Mouse (Mus musculus): ENCODE results near the gene Pkig. TPM values are rescaled to one million over a fixed set of nuclear protein-coding genes. Genes with fewer than 3 reads are reported as not detected.

The Pkig gene
- polyA plus RNA-seq, 1 experiment: 138 TPM

GRCm38 (mm10) chr2:163662698-163663221 lies 4.6 kb downstream of the Pkig start:
- H3K27me3 ChIP-seq (ENCODE audit: control insufficient read depth, insufficient read depth, low read length): no peaks in the 10 kb centered on the region
- TF ChIP-seq CTCF (IDR thresholded peaks at IDR 0.05; ENCODE audit: extremely low read depth, insufficient read depth, insufficient read length, insufficient replicate concordance): no peak
- no peak for TF ChIP-seq POLR2A (IDR thresholded peaks at IDR 0.05; ENCODE audit: low read depth, low read length)
- 24% methylated on average over 2 of the region's 2 CpGs for WGBS
- H3K27ac ChIP-seq (ENCODE audit: insufficient read depth, low read length): peak overlapping the region; percentile 95
- peaks cover 1% of the 10 kb centered on the region; the same call in 1 of the 2 replicates for H3K36me3 ChIP-seq (ENCODE audit: control insufficient read depth, insufficient read depth, low read length)
- peaks cover 37% of the 10 kb centered on the region for H3K4me1 ChIP-seq (ENCODE audit: control insufficient read depth, insufficient read depth, insufficient read length)
- no peak overlapping the region for H3K4me3 ChIP-seq (ENCODE audit: extremely low read depth, insufficient read depth, insufficient read length)
- DNase-seq (ENCODE audit: low read depth in 1 of 2, low spot score in 2 of 2): peak; percentile 74 to 94

- WGBS: 31% methylated on average over 3 of the region's 3 CpGs
- TF ChIP-seq POLR2A (IDR thresholded peaks at IDR 0.05; ENCODE audit: low read depth, low read length): no peak
- no peak for TF ChIP-seq CTCF (IDR thresholded peaks at IDR 0.05; ENCODE audit: extremely low read depth, insufficient read depth, insufficient read length, insufficient replicate concordance)
- H3K36me3 ChIP-seq (ENCODE audit: control insufficient read depth, insufficient read depth, low read length): peaks cover 1% of the 10 kb centered on the region; the same call in 1 of the 2 replicates
- DNase-seq (ENCODE audit: low read depth in 1 of 2, low spot score in 2 of 2): no peak
- H3K27ac ChIP-seq (ENCODE audit: insufficient read depth, low read length): peak overlapping the region; percentile 83
- H3K27me3 ChIP-seq (ENCODE audit: control insufficient read depth, insufficient read depth, low read length): no peaks in the 10 kb centered on the region
- no peak overlapping the region for H3K4me3 ChIP-seq (ENCODE audit: extremely low read depth, insufficient read depth, insufficient read length)
- peaks cover 37% of the 10 kb centered on the region for H3K4me1 ChIP-seq (ENCODE audit: control insufficient read depth, insufficient read depth, insufficient read length)
Measured at GRCm38 (mm10) chr2:163663930-163664329, 5.7 kb downstream of the Pkig start.

- peaks cover 26% of the 10 kb centered on the region for H3K4me1 ChIP-seq (ENCODE audit: control insufficient read depth, insufficient read depth, insufficient read length)
- peaks cover 1% of the 10 kb centered on the region; the same call in 1 of the 2 replicates for H3K36me3 ChIP-seq (ENCODE audit: control insufficient read depth, insufficient read depth, low read length)
- TF ChIP-seq POLR2A (IDR thresholded peaks at IDR 0.05; ENCODE audit: low read depth, low read length) (no peak), CTCF (IDR thresholded peaks at IDR 0.05; ENCODE audit: extremely low read depth, insufficient read depth, insufficient read length, insufficient replicate concordance) (no peak)
- H3K4me3 ChIP-seq (ENCODE audit: extremely low read depth, insufficient read depth, insufficient read length): no peak overlapping the region
- 63% methylated on average over 1 of the region's 1 CpGs for WGBS
- no peaks in the 10 kb centered on the region for H3K27me3 ChIP-seq (ENCODE audit: control insufficient read depth, insufficient read depth, low read length)
- DNase-seq (ENCODE audit: low read depth in 1 of 2, low spot score in 2 of 2): no peak
- no peak overlapping the region for H3K27ac ChIP-seq (ENCODE audit: insufficient read depth, low read length)
Measured at GRCm38 (mm10) chr2:163667045-163667444, 8.9 kb downstream of the Pkig start.

GRCm38 (mm10) chr2:163670872-163671594 lies 12.8 kb downstream of the Pkig start:
- Histone ChIP-seq H3K27ac (ENCODE audit: insufficient read depth, low read length) (no peak overlapping the region), H3K27me3 (ENCODE audit: control insufficient read depth, insufficient read depth, low read length) (no peaks in the 10 kb centered on the region), H3K4me1 (ENCODE audit: control insufficient read depth, insufficient read depth, insufficient read length) (peaks cover 32% of the 10 kb centered on the region; the same call in 1 of the 2 replicates), H3K36me3 (ENCODE audit: control insufficient read depth, insufficient read depth, low read length) (peaks cover 1% of the 10 kb centered on the region; the same call in 1 of the 2 replicates), H3K4me3 (ENCODE audit: extremely low read depth, insufficient read depth, insufficient read length) (no peak overlapping the region)
- TF ChIP-seq CTCF (IDR thresholded peaks at IDR 0.05; ENCODE audit: extremely low read depth, insufficient read depth, insufficient read length, insufficient replicate concordance) (no peak), POLR2A (IDR thresholded peaks at IDR 0.05; ENCODE audit: low read depth, low read length) (no peak)
- 87% methylated on average over 11 of the region's 11 CpGs for WGBS
- DNase-seq (ENCODE audit: low read depth in 1 of 2, low spot score in 2 of 2): no peak

GRCm38 (mm10) chr2:163674397-163674796 lies 16.2 kb downstream of the Pkig start:
- Histone ChIP-seq H3K4me1 (ENCODE audit: control insufficient read depth, insufficient read depth, insufficient read length) (peaks cover 45% of the 10 kb centered on the region; the same call in 1 of the 2 replicates), H3K36me3 (ENCODE audit: control insufficient read depth, insufficient read depth, low read length) (peaks cover 1% of the 10 kb centered on the region; the same call in 1 of the 2 replicates), H3K27ac (ENCODE audit: insufficient read depth, low read length) (0 out of 2 replicates have a peak overlapping the region, but pooled peaks have one; percentile 2), H3K4me3 (ENCODE audit: extremely low read depth, insufficient read depth, insufficient read length) (no peak overlapping the region), H3K27me3 (ENCODE audit: control insufficient read depth, insufficient read depth, low read length) (no peaks in the 10 kb centered on the region)
- TF ChIP-seq POLR2A (IDR thresholded peaks at IDR 0.05; ENCODE audit: low read depth, low read length) (no peak), CTCF (IDR thresholded peaks at IDR 0.05; ENCODE audit: extremely low read depth, insufficient read depth, insufficient read length, insufficient replicate concordance) (no peak)
- 86% methylated on average over 5 of the region's 5 CpGs for WGBS
- DNase-seq (ENCODE audit: low read depth in 1 of 2, low spot score in 2 of 2): no peak

GRCm38 (mm10) chr2:163675144-163675619 lies 17.0 kb downstream of the Pkig start:
- H3K4me1 ChIP-seq (ENCODE audit: control insufficient read depth, insufficient read depth, insufficient read length): peaks cover 45% of the 10 kb centered on the region; the same call in 1 of the 2 replicates
- no peak for TF ChIP-seq POLR2A (IDR thresholded peaks at IDR 0.05; ENCODE audit: low read depth, low read length)
- no peak for TF ChIP-seq CTCF (IDR thresholded peaks at IDR 0.05; ENCODE audit: extremely low read depth, insufficient read depth, insufficient read length, insufficient replicate concordance)
- peaks cover 1% of the 10 kb centered on the region; the same call in 1 of the 2 replicates for H3K36me3 ChIP-seq (ENCODE audit: control insufficient read depth, insufficient read depth, low read length)
- DNase-seq (ENCODE audit: low read depth in 1 of 2, low spot score in 2 of 2): no peak
- H3K4me3 ChIP-seq (ENCODE audit: extremely low read depth, insufficient read depth, insufficient read length): no peak overlapping the region
- peak overlapping the region; percentile 77 for H3K27ac ChIP-seq (ENCODE audit: insufficient read depth, low read length)
- 78% methylated on average over 5 of the region's 5 CpGs for WGBS
- H3K27me3 ChIP-seq (ENCODE audit: control insufficient read depth, insufficient read depth, low read length): no peaks in the 10 kb centered on the region
